Mouse (Mus musculus) adrenal gland, postnatal 36 days (tissue): ENCODE measurements at regions not wholly inside any gene's neighbourhood (a gene's known extent, or its start where the extent isn't known, plus 50 kb on each side); places are given as distances from the start of the nearest gene placed in this dataset.
"Not testable (repeated sequence)": the region's sequence is repeated elsewhere in the genome, so short reads cannot be mapped to it uniquely, and the experiment has no call there.

Experiments
- DNase-seq, 2 experiments: peaks; one replicate each; pipeline ENCODE4 v3.0.0; 2021; ENCODE audit warnings: mixed read lengths in 1 of 2

DNA sequence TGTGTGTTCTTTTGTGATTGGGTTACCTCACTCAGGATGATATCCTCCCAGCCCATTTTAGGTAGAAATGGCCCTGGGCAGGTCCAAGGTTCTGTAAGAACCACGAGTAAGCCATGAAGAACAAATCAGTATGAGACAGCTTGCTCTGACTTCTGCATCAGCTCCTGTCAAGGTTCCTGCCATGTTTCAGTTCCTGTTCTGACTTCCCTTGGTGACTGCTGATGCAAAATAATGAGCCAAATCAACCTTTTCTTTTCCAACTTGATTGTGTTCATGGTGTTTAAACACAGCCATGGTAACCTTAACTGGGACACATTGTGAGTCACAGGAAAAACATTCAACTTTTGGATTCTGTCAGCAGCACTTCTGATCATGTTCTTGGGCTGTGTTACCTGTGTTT, 667.4 kb upstream of the Igfbp7 start:
- DNase-seq, result no peak

DNA sequence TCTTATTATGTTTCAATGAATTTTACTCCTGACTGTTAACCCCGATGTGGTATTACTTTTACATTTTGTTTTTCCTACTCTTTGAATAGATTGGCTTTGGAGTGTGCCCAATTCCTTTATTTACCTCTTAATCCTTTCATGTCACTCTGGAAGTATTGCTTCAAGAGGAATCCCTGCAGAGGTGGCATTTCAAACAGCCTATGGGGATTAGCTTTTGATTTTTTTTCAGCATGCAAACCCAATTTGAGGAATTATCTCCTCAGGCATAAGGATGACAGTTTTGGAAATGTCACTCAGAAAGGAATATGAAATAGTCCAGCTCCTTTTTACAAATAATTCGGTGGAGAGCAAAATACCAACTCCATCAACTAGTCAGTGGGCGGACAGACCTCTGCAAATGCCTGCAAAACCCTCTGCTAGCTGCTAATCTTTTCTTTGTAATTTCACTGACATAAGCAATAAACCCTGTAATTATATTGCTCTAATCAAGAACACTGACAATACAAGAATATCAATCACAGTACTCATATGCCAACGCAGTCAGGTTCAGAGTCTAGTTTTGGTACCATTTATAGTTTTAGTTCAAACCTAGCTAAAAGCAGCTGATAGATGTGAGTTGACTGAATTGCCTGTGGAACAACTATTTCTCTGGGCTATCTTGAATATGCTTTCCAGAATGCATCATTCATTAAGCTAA, 624.9 kb upstream of the Igfbp7 start:
- DNase-seq, result no peak

DNA sequence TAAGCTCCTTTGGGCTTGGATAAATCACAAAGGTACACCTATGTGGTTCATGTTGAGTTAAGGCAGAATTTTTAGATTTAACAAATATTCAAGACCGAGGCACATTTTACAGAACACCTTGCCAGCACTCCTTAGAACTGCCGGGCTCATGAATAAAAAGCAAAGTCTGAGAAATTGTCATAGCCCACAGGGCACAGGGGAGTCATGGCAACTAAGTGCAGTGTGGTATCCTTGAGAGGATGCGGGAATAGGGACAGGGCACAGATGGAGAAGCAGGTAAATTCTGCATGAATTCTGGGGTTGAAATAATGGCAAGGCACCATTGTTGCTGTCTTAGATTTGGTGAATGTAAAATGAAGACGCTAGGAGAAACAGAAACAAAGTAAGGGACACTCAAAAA, 609.7 kb upstream of the Igfbp7 start:
- DNase-seq, result no peak

DNA sequence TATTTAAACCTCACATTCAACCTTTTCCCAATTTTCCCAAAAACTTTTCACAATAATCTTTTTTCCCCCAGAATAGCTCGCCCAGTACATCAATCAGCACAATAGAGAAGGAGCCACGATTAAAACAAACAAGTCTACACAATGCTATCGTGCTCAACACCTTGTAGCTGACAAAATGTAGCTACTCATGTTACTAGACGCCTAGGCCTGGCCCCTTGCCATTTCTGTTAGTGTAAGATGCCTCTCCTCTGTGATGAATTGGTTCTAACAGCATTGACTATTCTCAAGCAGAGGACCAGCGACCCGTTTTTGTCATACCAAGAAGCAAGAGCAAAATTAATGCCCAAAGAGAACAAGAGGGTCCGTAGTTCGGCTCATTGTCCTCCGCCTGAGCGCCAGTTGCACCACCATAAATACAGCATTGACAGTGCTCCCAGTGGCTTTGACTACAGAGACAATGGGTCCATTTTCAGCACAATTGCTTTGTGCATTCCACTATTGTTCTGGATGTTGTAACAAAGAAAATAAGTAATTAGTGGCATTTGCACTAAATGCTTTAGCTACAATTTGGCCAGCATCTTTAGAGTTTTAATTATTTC, 578.7 kb upstream of the Igfbp7 start:
- DNase-seq, result no peak

DNA sequence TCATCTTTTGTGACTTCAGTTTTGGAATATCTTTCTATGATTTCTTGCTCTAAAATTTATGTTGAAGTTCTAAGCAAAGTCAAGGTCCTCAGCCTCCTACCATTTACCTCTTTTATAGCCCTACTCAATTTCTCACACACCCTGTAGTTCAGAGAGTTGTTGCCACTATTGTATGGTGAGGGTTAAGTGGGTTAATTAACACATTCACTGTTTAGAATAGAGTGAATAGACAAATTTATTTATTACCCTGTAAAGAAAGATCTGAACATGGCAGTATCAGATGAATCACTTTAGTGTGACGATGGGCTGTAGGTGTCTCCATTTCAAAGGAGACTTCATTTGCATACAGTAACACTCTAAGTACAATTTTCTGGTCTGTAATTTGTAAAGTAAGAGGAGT, 577.4 kb upstream of the Igfbp7 start:
- no peak for DNase-seq

DNA sequence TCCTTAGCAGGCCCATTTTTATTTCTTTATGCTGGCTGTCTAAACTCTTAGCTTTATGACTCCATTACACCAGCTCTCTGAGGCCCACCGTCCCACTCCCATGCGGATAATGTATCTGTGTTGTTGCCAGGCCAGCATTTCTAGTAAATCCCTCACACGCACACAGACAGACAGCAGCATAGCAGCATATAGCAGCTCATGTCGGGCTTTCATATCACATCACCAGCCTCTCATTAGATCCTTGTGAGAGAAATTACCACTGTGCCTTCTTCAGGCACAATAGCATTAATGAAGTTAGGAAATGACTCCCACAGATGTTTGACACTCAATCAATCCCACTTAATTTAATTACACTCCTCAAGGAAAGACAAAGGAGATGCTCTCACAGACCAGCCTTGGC, 532.2 kb upstream of the Igfbp7 start:
- DNase-seq, result not testable (repeated sequence)

DNA sequence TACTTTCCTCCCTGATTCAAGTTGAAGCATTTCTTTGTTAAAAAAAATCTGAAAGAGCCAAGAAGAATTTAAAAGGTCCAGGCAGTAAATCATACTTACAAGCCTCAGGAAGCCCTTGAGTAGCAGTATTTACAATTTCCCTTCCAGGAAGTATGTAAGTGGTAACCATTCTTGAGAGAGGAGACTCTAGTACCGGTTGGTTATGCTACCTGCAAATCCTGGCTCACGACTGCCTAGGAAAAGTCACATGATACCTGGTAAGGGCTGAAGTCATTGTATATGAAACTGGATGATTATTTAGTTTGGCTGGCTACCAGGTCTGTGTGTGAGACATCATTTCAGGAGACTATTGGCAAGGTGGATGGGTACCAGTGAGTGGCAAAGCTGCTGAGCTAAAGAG, 524.0 kb upstream of the Igfbp7 start:
- no peak for DNase-seq

DNA sequence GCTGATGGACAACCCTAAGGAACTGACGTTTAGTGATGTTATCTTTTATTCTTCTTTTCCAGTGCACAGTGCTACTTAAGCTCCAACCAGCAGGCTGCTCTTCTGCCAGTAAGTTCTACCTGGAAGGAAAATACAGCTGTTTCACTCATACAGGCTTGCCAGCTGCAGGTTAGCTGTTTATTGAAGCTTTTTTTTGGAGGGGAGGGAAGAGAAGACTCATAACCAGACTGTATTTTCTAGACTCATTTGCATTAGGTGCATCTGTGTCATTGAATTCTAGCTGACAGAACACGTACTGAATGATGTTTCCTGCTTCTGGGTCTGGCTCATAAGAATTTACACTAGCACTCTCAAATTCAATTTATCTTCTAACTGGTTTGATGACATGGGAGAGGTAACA, 513.3 kb upstream of the Igfbp7 start:
- no peak for DNase-seq

DNA sequence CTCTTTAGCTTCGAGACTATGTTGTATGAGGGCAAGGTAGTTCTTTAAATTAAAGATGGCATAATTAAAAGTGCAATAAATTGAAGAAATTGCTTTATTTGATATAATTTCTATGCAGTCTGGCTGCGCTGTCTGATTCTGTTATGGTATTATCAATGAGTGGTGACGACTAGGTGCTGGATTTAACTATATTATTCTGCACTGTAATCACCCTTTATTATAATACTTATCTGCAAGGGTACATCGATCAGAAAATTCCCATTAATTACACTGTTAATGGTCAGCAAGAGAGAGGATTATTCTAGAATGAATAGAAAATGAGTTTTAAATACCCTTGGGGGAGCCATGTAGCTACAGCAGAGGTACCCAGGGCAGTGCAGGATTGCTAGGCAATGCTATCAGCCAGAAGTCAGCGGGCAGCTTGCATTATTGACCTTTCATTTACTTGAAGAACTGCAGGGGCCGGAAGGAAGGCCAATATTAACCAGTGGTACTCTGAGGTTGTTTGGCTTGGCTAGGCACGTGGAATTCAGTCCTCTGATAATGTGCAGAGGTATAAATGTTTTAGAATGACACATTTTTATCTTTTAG, 509.3 kb upstream of the Igfbp7 start:
- DNase-seq, result no peak

DNA sequence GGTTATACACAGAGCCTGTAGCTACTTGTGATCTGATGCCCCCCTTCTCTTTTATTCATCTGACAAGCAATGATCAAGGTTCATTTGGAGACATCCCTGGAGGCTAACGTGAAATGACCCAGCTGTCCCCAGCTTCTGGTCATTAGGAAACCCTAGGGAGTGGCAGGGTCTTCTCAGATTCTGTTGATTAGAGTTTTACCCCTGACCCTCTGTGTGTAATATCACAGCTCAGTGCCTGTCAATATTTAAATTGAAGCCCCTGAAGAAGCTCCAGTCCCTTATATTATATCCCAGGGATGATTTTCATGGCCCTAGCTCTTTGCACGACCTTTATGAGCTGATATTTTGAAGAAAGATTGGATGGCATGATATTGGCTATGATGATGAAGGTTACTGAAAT, 508.5 kb upstream of the Igfbp7 start:
- DNase-seq, result no peak

DNA sequence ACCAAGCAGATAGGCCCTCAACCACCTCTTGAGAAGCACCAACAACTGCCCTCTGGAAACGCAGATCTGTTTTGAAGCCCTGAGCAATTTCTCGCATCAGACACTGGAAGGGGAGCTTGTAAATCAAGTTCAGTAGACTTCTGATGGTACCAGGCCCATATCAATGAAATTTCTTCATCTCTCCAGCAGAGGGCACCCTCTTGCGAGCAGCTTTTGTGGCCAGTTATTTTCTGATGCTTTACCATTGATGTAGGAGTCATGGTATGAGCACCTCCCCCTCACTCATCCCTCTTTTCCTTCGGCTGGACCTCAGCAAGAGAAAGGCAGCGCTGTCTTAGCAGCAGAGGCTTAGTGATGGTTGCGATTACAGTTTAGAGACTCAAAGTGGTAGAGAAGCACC, 501.4 kb upstream of the Igfbp7 start:
- DNase-seq, result peak in 1 of 2 experiments; percentile 1

DNA sequence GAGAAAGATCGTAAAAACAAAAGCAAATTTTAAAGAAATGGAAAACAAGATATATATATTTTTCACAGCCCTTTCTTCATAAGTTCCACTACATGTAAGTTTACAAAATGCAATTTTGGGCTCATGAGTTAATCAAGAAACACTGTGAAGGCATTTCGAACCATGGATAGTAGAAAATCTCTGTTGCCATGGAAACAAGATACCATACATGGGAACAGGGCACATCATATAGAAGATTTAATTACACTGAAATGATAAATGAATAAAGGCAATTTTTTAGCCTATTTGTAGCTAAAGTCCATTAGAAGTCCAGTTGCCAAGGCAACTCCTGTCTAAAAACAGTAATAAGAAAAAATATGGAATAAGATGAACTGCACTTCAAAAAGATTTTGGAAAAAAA, 484.2 kb upstream of the Igfbp7 start:
- DNase-seq, result not testable (repeated sequence)

DNA sequence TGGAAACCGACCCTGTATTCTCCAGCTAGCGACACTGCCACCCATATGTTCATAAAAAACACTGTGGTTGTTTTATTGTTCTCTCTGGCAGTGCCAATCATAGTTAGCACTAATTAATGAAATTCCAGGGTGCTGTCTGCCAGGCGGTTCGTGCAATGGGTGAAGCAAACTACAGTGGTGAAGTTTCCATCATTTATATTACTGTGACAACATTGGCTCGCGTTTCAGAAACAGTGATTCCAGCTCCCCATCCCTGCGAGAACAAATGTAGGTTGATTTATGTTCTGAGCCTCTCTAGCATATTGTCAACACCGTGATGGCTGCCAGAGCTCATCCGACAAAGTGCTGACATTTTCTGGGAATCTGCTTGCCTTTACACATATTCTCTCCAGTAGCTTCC, 480.7 kb upstream of the Igfbp7 start:
- DNase-seq, result no peak

DNA sequence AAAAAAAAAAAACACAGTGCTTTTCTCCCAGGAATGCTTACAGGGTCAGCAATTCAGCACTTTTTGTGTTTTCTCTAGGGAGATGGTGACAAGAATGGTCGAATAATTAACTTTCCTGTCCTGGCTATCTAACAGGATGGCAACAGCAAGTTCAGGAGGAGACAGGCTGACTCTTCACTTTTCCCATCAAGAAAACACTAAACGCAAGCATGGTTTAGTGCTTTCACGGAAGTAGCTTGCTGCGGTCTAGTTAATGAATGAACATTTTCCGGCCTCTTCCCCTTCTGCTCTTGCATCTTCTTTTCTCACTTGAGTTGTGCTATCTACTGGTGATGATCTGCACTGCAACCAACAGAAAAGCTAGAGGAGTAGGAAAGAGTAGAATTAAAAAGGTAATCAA, 463.6 kb upstream of the Igfbp7 start:
- DNase-seq, result no peak

DNA sequence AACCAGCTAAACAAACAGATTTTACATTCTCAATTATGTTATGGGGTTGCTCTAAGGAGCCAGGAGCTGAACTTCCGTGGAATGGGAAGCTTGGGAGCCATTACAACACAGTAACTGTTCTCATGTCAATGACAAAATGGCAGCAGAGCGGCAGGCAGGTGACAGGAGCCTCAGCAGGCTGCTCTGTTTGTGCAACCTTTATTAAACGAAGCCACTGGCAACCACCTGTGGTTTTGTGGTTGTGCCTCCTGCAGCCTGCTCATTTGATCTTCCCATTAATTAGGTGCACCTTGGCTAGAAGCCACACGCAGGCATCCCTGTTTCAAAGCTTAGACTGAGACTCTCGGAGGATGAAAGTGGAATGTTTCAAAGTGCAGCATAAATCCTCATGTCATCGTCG, 457.5 kb upstream of the Igfbp7 start:
- no peak for DNase-seq

DNA sequence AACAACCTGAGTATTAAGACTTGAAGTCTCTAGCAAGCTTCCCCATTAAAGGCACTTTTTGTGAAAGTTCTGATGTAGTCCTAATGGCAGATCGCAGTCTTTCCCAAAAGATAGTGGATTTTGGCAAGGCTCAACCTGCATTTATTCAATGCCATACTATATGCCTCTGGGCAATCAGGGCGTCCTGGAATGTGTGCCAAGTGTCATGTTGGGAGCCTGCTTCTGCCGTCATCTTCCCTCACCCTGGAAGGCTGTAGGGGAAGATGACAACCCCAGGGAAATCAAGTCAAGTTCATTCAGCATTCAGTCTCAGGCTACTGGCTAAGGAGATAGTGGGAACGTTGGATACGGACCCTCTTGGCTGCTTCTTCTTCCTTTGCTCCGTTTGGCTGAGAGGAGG, 447.4 kb upstream of the Igfbp7 start:
- no peak for DNase-seq

DNA sequence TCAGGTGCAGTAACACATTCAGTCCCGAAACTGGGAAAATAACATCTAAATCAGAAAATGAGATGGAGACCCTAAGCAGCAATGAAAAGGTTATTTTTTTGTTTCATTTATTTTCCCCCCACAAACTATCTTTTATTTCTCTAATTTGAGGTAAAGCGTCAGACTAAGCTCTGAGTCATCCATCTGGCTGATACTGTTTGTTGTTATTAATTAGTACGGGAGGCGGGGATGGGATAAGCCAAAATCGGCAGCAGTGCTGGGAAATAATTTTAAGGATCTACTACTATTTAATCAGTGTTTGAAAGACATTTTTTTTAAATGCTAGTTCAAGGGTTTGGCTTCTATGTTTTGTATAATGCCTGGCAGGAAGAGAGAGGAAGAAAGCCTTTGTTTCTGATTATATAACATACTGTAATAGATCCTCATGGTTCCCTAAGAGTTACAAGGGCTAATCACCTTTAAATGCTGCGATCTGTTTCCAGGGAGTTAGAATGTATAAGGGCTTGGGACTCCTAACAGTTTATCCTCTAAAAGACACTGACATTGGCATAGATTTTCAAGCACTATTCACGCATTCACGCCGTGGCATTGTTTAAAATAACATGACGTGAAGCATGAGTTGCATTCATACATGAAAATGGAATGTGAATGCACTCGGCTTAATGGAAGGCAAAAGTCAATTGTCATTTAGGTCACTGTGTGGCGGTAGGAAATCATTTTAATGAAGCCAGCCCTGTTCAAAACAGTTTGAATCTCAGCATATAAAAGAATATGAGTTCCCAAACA, 446.4 kb upstream of the Igfbp7 start:
- DNase-seq, result no peak

DNA sequence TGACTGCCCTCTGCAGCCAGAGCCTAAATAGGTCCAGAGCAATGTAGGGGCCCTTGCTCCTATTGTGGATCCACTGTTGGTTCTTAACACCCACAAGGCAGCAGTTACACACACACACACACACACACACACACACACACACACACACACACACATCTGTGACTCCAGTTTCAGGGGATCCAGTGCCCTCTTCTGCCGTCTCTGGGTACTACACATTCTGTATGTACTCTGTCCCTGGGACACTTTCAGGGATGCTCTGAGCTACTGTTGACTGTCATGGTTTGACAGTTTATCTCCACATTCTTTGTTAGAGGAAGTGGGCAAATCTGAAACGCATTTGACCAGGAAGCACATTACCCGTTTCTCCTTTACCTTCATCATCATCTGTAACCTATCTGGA, 443.8 kb upstream of the Igfbp7 start:
- DNase-seq, result no peak

DNA sequence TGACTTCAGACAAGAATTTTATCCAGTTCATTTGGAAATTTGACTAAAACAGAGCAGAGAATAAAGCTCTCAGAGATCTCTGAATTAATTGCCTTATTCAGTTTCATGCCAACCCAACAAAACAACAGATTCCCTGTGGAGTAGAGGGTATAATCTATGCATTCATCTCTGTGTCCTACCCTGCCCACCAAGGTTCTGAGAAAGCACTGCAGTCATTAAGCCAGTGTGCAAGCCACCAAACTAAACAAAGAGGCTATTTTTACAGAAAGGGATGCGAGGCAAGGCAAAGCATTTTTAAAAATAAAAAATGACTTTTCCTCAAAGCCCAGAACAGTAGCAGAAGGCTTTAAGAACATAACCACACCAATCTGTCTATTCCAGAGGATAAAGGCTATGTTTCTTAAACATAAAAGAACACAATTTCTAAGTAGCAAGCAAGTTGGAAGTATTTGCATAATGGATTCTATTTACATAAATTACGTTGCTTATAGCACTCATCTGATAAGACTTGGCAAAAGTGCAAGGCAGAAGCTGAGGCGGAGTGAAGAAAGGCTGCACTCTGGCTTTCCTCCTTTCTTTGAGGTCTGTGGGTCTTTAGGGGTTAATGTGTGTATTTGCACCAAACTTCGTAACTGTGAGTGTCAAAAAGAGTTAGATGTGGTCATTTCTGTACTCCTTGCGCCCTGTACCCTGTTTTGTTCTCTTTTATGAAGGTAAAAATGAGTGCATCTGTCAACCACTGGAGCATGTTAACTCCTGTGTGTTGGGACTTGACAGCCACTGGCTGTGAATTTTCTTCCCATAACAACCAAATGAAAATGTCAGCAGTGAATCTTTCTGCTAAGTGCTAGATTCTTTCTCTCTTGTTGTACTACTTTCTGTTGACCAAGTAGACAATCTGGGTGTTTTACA, 430.6 kb upstream of the Igfbp7 start:
- DNase-seq, result no peak

DNA sequence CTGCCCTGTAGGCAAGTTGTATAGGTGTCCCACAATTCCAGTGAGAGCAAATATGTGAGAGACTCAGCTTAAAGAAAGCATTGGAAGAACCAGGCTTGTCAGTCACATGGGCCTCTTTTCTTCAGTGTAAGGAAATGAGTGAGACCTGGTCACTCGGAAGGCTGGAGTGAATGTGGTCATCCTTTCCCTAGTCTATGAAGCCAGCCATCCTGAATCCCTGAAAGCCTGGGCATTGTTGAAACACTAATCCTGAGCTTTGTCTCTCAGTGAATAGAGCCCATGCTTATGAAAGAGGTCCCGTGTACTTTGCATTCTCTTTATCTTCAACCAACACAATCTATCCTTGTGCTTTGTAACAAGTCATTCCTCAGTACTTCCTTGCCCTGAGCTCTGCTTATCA, 420.1 kb upstream of the Igfbp7 start:
- no peak for DNase-seq

DNA sequence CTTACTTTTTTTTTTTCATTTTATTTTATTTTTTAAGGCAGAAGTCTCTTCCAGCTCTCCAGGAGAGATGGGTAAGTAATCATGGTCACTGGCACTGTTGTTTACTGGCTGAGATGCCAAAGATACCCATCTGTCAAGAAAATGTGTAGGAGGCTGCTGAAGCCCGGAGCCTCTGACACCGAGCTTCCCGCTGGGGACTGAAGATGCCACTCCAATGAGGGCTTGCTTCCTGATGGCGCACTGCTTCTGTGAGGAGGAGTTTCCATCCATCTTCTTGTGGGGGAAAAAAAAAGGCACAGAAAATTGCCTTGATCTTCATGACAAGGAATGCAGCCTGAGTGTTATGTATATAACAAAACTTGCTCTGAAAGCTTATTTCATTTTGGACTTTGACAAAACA, 418.2 kb upstream of the Igfbp7 start:
- DNase-seq, result no peak

DNA sequence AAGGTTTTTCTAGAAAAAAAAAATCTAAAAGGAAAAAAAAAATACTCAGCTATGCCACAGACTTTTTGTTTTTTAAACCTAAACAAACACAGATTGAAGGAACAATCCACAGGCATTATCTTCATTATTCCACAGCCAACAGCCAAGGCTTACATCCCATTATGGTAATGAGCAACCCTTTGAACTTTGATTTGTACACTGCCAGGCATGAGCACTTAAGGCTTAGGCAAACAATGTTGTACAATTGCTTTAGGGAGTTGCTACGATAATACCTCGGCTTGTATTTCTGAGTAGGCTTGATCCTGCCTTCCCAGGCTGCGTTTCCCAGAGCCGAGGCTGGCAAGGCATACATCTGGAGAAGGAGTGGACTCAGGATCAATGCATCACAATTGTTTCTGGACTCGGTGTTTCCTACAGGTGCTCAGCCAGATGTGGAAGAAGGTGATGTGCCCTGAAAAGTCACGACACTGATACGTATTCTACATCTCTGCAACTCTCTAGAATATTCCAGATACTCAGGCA, 409.0 kb upstream of the Igfbp7 start:
- no peak for DNase-seq
